Mouse (Mus musculus): ENCODE data around the gene Rpgrip1l.
A peak's percentile ranks its signal among the peaks of the same experiment; 100 is the strongest.

Gene Rpgrip1l

DNA sequence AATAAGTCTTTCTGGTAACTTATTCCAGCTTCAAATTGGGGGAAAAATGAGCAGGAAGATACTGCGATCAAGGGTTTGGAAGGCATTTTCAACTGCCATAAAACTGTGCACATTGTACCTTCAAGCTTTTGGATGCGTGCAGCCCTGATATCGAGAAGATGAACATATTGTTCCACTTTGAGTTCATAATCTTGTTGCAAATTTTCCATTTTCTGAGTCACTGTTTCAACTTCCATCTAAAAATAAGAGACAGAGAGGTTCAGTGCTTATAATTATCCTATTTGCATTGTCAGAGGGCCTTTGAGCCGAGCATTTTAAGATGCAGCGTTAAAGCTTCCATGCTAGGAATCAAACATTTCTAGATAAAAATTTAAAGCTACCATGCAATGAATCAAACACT is 39.6 kb downstream of the Rpgrip1l start:
- ATAC-seq (ENCODE audit: low TSS enrichment) = peak; percentile 69

DNA sequence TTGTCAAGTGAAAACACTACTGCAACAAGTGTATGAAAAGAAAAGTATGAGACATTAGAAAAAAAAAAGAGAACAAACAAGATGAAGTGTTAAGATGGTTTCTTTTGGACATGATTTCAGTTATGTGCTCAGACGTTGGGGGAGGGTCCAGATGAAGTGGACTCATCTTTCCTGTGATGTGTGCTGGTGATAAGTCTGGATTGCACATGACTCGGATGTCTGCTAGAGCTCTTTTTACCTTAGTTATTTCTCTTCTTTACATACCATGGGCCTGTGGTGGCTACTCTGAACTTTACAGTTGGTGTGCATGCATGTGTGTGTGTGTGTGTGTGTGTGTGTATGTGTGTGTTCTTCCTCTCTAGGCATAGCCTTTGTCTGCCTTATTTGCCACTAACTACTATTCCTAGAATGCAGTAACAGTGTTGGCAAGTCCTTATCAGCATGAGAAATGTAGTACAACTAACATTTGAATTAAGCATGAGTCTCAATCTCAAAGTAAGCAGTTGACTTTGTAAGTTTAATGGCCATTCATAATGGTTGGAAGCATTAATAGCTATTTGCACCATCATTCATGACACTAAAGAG is 43.6 kb downstream of the Rpgrip1l start:
- no peak for ATAC-seq (ENCODE audit: low TSS enrichment)

DNA sequence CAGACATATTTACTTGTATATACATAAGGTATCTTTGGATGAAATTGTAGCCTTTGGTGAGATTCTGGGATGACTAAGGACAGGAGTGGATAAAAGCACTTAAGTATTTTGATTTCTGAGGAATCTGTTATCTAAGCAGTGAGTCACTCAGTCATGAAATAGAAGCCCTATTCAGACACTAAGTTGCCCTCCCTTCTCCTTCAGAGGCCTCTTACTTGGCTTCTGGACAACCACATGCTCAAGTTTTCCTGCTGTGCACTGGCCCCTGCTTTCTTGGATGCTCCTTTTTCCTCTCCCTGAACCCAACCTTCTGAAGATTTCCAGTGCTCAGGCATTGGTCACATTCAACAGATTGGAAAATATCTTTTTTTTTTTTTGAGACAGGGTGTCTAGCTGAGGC is 48.5 kb downstream of the Rpgrip1l start:
- no peak for ATAC-seq (ENCODE audit: low TSS enrichment)

DNA sequence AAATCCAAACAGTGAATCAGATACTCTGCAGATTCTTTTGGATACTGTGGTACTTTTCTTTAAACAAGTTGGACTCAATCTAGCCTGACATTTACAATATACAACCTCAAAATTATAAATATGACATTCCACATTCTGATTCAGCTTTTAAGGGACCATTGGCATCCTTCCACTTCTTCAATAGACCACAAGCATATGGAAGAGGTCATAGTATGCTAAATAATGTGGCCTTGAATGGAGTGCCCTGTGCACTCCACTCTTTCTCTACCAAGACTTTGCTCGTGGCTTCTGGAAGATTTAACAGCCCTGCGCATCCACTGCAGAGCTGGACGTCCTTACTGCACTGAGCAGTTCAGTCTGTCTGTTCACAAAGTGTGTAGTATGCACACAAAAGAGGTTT is 49.1 kb downstream of the Rpgrip1l start:
- no peak for ATAC-seq (ENCODE audit: low TSS enrichment)

DNA sequence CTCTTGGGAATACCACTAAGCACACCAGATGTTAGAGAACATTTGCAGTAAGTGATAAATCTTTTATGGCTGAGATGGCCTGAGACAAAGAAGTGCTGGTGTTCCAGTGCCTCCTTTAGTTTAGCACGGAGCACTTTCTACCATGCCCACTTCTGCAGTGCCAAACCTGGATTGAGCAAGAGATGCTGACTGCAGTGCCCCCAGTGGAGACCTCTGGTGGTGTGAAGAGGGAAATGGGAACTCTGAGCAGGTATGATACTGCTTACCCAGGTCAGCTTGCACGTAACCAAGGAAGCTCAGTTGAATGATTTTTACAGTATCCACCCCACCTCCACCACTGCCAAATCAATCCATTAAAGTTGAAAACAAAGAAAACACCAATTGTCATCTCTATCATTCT is 51.5 kb downstream of the Rpgrip1l start:
- no peak for ATAC-seq (ENCODE audit: low TSS enrichment)

DNA sequence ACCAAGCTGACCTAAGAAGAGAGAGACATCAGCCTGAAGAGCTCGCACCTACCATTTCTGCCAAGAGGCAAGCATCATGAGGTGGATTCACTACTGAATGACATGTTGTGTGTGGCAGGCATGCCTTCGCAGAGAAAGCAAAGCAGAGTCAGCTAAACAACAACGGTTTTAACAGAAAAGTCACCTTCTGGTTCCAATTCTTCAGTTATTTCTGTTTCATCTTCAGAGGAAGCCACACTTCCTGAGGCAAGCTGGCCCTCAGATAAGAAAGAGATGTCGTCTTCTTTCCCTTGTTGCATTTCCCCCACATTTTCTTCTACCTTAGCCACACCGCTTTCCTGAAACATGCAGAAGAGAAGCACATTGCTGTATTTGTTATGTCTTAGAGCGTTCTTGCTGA is 62.1 kb downstream of the Rpgrip1l start:
- ATAC-seq (ENCODE audit: low TSS enrichment) = no peak

DNA sequence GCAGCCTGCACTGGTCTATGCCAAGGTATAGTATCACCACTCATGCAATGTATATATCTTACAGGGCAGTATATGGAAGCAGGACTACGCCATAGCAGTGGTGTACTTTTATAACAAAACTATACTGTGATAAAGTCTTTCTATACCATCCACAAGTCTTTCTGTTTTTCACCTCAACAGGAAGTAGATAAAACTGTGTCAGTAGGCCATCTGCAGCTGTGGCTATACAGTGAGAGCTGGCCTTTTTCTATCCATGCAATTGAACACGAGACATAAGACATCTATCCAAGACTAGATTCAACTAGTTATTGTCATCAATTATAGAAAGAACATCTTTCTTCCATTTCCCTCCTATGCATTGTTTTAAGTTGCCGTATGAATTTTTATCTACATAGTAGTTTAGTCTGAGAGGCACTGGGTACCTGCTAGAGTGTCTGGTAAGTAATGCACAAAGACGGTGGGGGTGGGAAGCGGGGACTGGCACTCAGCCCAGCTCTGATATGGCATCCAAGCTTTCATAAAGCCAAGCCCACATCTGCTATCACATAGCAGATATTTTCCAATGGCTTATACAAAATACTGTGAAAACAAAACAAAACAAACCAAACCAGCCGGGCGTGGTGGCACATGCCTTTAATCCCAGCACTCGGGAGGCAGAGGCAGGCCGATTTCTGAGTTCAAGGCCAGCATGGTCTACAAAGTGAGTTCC is 63.1 kb downstream of the Rpgrip1l start:
- no peak for ATAC-seq (ENCODE audit: low TSS enrichment)

DNA sequence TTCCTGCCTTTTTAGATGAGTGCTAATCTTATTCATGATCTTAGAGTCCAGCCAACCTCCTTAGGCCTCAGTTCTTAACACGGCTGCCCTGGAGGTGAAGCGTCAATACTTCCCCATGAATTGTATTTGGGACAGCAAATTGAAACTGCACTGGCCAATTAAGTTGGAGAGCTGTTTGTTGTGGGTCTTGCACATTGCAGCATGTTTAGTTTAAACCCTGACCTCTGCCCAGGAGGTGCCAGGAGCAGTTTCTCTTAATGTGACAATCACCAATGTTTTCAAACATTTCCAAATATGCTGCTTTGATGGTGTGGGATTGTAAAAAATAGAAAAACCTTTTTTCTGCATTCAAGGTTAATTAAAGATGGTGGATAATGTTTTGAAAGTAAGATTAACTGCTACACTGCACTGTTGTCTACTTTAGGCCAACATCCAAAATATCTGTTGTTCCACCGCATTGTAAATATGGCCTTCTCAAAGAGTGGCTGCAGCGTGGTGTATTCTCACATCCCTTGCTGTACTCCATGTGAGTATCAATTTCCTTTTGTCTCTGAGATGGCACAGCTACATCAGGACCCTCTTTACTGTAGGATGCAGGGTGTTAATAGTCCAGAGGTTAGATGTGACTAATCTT is 67.1 kb downstream of the Rpgrip1l start:
- no peak for ATAC-seq (ENCODE audit: low TSS enrichment)

DNA sequence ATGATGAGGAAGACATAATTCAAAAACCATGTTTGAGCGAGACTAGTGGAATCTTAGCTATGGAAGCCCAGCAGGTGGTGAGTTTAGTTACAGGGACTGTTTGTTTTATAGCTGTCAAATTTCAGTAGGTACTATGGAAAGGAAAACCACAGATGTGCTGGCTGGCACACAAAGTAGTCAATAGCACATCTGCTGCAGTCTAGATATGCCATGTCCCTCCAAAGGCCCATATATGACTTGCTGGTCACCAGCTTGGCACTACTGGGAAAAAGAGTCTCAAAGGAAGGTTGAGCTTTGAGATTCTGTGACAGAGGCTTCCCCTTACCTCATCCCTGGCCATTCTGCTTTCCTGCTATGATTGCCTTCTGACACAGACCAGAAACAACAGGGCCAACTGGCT is 70.3 kb downstream of the Rpgrip1l start:
- ATAC-seq (ENCODE audit: low TSS enrichment) = no peak

DNA sequence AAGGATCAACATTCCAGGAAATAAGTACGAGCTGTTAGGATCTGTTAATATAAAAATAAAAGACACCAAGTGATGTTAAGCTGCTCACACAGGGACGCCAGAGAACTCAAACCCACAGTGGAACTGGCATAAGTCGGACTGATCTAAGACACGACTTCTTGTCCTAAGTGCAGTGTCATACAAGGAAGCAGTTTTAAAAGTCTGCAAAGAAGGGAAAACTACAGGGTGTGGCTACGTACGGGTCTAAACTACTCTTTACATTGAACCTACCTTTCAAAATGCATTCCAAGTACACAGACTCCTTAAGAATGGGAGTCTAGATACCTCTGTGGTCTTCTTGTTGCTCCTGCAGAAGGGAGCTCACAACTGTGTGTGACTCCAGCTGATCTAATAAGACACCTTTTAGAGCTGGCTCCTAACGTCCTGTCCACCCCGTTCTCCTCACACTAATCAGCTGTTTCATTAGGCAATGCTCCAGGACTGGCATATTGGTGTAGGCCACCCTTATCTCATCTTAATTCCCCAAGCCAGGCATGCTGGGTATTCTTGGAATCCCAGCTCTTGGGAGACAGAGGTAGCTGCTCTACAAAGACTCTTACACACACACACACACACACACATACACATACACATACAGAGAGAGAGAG is 71.1 kb downstream of the Rpgrip1l start:
- no peak for ATAC-seq (ENCODE audit: low TSS enrichment)

DNA sequence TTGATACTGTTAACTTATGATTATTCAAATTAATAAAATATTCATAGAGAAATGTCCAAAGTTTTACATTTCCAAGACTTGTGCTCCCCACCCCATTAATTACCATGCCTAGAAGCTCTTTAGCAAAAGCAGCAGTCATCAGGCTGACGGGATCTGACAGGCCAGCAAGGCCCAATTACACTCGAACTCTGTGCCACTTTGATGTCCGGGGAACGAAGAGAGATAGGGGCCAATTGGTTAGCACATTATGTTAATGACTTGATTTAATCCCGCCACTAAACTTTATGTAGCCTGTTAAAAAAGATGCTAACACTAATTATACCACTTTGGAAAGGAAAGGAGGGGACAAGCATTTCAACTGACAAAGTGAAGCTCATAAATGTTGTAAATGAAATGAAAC is 71.7 kb downstream of the Rpgrip1l start:
- ATAC-seq (ENCODE audit: low TSS enrichment) = no peak

DNA sequence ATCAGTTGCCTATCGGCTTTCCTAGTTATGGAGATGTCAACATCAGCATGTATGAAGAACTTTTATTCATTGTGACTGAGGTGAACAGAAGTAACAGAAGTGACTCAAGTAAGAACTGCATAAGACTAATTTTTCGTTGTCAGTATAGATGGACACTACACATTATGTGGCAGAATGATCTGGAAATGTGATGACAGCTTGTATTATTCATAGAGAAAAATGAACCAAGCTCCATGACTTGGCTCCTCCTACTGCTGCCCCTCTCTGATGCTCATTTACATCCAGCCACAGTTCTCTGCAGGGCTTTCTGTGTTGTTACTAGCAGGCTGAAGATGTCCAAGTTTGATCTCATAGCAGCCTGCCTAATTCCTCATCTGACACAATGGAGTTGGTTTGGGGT is 75.9 kb downstream of the Rpgrip1l start:
- ATAC-seq (ENCODE audit: low TSS enrichment) = no peak

DNA sequence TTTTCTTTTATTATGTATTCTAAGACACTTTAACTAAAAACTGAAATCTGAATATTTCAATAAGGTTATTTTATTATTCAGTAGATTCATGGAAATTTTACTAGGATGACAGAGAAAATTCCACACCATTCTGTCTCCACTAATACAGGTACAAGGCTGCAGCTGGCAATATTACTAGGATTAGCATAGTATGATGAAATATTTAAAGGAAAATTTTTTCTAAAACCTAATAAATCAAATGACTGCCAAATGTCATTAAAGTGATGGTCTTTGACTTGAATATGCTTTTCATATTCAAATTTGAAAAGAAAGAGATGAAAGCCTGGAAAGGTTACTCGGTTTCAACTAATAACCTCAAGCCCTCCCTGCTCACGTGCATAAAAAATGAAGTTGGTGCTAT is 79.0 kb downstream of the Rpgrip1l start:
- ATAC-seq (ENCODE audit: low TSS enrichment) = no peak

DNA sequence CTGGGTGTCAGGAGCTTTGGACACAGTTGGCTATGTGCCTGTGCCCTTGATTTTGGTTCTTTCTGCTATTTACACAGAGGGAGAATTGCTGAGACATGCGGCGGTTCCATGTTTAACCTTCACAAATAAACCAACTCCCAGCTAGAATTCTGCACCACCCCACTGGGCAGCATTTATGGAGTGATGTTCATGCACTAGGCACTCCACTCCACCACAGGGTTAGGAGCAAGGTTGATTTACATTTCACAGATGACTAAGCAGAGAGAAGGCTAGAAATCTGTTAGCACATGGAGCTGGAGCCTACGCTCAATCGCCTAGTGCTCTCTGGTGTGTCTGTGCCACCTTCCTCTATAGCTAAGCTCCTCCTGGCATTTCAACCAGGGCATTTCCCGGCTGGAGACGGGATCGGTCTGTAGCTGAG is 85.6 kb downstream of the Rpgrip1l start:
- peak; percentile 95 for ATAC-seq (ENCODE audit: low TSS enrichment)

DNA sequence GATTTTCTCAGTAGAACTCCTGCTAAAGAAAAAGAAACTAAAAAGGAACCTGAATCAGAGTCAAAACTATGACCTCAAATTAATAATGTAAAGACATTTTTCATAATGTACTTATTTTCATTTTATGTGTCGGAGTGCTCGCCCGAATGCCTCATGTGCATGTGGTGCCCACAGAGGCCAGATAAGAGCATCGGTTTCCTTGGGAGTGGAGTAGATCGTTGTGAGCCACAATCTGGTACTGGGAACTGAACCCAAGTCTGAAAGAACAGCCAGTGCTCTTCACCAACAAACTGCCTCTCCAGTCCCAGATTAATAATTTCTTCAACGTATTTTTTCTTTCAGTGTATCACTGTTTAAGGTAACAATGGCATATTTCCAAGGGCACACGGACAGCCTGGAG is 88.8 kb downstream of the Rpgrip1l start:
- no peak for ATAC-seq (ENCODE audit: low TSS enrichment)

DNA sequence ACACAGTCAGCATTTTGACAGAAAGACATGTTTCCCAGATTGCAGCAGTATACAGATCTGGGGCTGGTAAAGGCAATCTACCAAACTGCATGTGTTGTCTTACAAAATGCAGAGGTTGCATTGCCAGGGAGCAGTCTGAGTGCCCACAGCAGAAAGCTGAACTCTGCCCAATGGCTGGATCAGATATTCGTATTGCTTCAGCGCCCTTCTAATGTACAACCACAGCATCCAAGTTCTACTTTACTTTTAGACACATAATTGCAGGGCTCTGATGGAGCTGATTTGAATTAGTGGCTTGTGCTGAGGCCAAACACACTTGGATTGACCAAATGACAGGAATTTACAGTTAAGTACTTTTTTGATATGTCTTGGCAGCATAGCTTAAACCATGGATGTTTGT is 91.2 kb downstream of the Rpgrip1l start:
- no peak for ATAC-seq (ENCODE audit: low TSS enrichment)

DNA sequence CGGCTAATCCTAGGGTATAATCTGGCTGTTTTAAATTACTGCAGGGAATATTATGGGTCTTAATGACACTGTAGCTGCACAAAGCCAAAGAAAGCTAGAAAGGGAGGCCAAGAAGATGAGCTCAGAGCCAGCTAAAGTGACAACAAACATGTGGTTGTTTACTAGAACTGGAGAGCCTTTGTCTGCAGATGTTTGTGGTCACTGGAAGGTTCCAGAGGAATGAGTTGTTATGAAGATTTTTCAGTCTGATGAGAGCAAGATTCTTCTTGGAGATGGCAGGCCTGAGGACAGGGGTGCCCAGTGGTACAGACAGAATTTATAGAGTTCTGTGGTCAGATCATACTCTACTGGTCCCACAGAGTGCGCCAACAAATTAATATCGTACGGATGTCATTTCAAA is 94.8 kb downstream of the Rpgrip1l start:
- no peak for ATAC-seq (ENCODE audit: low TSS enrichment)

DNA sequence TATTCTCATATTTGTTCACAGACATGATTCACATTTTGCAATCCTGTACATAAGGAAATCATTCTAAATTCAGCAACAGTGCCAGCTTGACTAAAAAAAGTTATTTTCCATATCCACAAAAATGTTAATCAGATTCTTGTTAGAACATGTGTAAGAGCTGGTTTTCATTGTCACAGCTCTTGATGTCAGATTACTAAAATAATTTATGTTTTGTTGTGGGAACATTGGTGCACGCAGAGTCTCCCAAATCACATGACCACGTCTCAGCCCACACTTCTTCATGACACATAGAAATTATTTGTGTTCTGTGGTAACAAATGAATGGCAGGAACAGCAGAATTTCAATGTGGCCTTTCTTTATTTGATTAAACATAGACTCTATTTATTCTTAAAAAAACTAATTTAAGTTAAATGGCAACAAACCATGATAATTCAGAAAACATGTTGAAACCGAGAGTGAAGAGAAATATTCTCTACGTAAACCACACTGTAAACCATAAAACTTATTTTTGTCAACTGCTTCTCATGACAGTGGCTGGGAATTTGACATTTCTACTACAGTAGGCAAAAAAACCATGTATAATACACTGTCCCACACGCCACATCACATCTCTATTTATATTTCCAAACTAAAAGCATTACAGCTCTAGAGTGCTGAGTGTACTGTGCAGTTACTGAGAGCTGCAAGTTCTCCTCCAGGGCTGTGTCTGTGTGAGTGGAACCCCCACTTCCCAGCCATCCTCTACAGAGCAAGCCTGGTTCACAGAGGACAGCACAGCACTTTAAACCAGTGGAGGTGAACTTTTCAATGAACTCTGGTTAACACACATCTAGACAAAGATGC is 95.8 kb downstream of the Rpgrip1l start:
- peak; percentile 79 for ATAC-seq (ENCODE audit: low TSS enrichment)

DNA sequence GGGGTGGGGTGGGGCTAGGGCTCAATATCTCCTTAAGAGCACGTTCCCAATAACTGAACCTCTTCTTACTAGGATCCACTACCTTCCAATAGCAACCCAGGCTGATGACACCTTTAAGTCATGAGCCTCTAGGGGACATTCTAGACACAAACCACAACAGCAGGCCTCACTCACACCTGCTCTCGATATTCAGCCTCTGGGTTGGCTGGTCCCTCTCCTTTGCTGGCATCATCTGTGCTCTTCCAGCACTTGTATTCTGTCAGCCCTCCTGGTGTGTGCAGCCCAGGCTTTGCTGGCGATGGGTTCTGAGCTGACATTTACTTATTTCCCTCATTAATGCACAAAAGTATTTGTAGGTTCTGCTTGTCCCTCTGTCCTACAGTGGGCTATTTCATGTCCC is 98.8 kb downstream of the Rpgrip1l start:
- ATAC-seq (ENCODE audit: low TSS enrichment) = no peak

DNA sequence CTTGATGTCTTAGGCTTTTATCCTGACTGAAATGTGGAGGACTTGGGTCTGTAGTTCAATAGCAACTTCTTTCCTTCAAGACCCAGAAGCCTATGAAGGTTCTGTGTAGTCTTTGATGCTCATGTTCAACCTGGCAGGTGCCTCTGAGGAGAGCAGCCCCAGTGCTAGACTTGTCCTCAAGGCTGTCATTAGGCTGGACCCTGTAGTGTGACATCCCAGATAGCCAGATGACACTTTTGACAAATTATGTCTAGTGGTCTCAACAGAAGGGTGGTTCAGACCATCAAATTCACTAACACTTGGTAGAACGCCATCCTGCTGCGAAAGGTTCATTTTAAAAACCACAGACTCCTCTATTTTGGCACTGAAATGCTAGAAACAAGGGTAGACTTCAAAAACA is 100.1 kb downstream of the Rpgrip1l start:
- ATAC-seq (ENCODE audit: low TSS enrichment) = no peak

DNA sequence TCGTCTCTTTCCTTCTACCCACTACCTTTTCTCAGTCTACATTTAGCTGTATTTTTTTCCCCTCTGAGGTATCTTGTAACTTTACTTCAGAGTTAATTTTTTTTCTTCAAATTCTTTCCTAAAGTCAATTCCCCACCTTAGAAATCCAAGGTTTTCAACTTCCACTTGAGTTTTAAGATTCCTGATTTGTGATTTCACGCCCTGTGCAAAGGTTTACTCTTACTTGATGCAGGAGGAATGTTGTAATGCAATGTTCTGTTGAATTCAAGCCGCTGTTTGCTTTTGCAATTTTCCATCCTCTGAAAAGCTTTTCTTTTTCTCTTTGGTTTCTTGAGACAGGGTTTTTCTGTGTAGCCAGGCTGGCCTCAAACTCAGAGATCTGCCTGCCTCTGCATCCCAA is 103.4 kb downstream of the Rpgrip1l start:
- no peak for ATAC-seq (ENCODE audit: low TSS enrichment)

DNA sequence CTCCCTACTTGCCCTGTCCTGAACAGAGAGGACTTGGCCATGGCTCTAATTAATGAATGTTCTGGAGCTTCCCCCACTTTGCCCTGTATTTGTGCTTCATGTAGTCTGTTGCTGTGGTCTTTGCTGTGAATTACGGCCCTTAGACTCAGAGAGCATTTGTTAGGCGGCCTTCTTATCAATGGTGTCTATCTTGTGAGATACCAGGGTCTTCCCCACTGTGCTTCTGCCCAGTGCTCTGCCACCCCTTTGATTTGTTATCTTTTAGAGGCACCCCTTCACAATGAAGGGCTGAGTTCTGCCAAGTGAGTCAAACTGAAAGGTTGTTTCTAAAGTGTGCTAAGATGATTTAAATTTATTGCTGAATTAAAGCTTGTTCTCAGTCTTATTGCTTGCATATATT is 105.4 kb downstream of the Rpgrip1l start:
- no peak for ATAC-seq (ENCODE audit: low TSS enrichment)
